Mouse (Mus musculus): ENCODE measurements around the gene Fam102b.

The Fam102b gene

GRCm38 (mm10) chr3:108961226-108961625 lies 66.2 kb downstream of the Fam102b start:
- no peak for DNase-seq (ENCODE audit: low read depth)

DNA sequence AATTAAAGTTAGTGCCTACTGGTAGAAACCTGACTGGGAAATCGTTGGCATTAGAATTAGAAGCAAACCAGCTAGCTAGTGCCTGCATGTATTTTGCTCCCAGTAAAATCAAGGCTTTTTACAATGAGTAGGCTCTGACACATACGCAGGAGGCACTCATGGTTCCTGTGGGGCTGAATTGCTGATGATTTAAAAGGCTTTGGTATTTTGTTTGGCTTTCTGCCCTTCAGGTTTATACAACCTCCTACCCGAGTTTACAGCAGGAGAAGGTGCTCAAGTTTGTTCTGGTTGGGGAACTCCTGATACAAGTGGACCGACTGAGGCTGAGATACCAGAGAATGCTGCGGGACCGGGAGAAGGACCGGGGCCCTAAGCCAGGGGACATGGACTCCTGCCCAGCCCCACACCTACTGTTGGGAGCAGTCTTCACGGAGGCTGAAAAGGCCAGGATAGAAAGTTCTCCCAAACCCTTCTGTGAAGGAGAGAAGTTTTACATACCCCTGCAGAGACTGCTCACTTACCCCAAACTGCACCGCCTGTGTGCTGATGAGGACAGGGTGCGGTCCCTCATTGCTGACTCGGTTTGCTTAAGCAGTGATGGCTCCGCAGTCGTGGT lies 67.6 kb downstream of the Fam102b start:
- peak; percentile 54 for DNase-seq (ENCODE audit: low read depth)

- DNase-seq (ENCODE audit: low read depth), result no peak
These were observed 69.4 kb downstream of the Fam102b start for GRCm38 (mm10) chr3:108957976-108958375.

DNA sequence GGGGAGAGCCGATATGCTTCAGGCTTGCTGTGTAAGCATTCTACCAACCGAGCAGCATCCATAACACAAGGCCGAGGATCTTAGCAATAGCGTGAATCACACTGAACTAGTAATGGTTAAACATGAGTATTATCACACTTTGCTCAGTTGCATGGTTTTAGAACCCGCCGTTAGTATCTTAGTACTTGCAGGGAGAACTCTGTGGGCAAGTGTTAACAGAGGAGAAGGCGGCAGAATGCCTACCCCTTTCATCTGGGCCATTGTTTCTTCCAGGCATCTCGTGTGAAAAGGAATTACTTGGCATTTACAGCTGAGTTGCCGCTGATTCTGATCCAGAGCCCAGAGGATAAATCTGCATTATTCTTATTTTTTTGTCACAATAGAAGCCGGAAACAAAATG lies 86.4 kb downstream of the Fam102b start:
- no peak for DNase-seq (ENCODE audit: low read depth)

- DNase-seq (ENCODE audit: low read depth), result no peak
These were observed 87.3 kb downstream of the Fam102b start, which contains the start of gene Gm9857 for GRCm38 (mm10) chr3:108940001-108940633. TSS of gene Gm9857 (minus strand) at chr3:108940445.

GRCm38 (mm10) chr3:108939573-108939972 lies 87.8 kb downstream of the Fam102b start, which contains the start of gene Henmt1:
TSS of gene Henmt1 (plus strand) at chr3:108939873.
- no peak for DNase-seq (ENCODE audit: low read depth)

GRCm38 (mm10) chr3:108938691-108939090 lies 88.7 kb downstream of the Fam102b start:
- DNase-seq (ENCODE audit: low read depth), result no peak

DNA sequence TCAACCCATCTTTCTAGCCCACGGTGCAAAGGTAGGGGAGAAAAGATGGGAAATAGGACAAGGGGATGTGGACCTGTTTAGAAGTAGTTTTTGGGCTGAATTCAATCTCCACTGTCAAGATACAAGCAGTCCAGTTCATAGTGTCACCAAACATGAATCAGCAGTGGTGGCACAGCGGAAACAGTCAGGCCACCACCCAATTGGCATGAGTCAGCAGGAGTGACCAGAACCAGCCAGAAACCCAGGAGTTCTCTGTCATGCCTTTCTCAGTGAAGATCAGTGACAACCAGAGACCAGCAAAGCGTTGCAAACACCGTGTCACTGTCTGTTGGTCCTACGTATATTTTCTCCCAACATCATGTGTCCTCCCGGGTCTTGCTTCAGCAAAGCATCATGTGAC lies 93.8 kb downstream of the Fam102b start:
- no peak for DNase-seq (ENCODE audit: low read depth)

GRCm38 (mm10) chr3:108926308-108926707 lies 101.1 kb downstream of the Fam102b start:
- DNase-seq (ENCODE audit: low read depth), result no peak

DNA sequence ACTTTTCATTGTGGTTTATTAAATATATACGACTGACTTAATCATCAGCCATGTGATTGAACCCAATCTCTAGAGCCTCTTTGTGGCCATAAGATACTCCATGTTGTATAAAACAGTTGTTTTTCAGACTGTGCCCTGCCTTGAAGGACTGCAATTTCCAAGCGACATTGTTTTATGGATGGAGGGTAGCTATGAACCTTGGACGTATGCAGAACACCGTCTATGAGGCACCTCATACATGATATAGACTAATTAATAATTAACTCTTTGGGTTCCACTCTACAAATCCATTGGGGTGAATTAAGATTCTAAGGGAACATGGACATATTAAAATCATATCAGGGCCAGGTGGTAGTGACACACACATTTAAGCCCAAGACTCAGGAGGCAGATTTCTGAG lies 101.7 kb downstream of the Fam102b start:
- DNase-seq (ENCODE audit: low read depth), result no peak

- no peak for DNase-seq (ENCODE audit: low read depth)
These were observed 105.6 kb downstream of the Fam102b start for GRCm38 (mm10) chr3:108921822-108922221.

All from NIH3T3 (cell line).